Mouse (Mus musculus): Measurements from ENCODE around the gene Dab2ip.

GRCm38 (mm10) chr2:35609317-35609716 lies 51.3 kb downstream of the Dab2ip start:
- TF ChIP-seq EP300 (IDR thresholded peaks at IDR 0.05; ENCODE audit: low read depth) (no peak), CTCF (IDR thresholded peaks at IDR 0.05; ENCODE audit: low read depth) (peak; percentile 44)
